Mouse (Mus musculus): ENCODE results near the gene Hoxb4.

Gene Hoxb4

GRCm38 (mm10) chr11:96297968-96298635 is 20.0 kb upstream of the Hoxb4 start:
- in situ Hi-C loops (cut with MboI, MseI): no loop called here

- in situ Hi-C loops (cut with MboI, MseI): no loop called here
Observed at GRCm38 (mm10) chr11:96298895-96299667, 19.0 kb upstream of the Hoxb4 start.

GRCm38 (mm10) chr11:96299781-96300180 is 18.3 kb upstream of the Hoxb4 start:
- in situ Hi-C loops (cut with MboI, MseI): loop anchor here (5.0 to 25.0 kb wide), 4 partner anchors 253 to 1525 kb away; no protein-coding TSS in a partner anchor

- in situ Hi-C loops (cut with MboI, MseI): loop anchor here (5.0 to 25.0 kb wide), 4 partner anchors 252 to 1524 kb away; no protein-coding TSS in a partner anchor
Observed at GRCm38 (mm10) chr11:96300354-96301063, 17.6 kb upstream of the Hoxb4 start.

- in situ Hi-C loops (cut with MboI, MseI): loop anchor here (5.0 to 25.0 kb wide), 4 partner anchors 251 to 1524 kb away; no protein-coding TSS in a partner anchor
Observed at GRCm38 (mm10) chr11:96301064-96301431, 17.0 kb upstream of the Hoxb4 start.

GRCm38 (mm10) chr11:96301837-96302236 is 16.2 kb upstream of the Hoxb4 start:
- in situ Hi-C loops (cut with MboI, MseI): loop anchor here (5.0 to 25.0 kb wide), 4 partner anchors 250 to 1523 kb away; no protein-coding TSS in a partner anchor

GRCm38 (mm10) chr11:96302381-96303150 is 15.5 kb upstream of the Hoxb4 start:
- in situ Hi-C loops (cut with MboI, MseI): loop anchor here (5.0 to 25.0 kb wide), 4 partner anchors 250 to 1522 kb away; no protein-coding TSS in a partner anchor

- in situ Hi-C loops (cut with MboI, MseI): loop anchor here (5.0 to 25.0 kb wide), 4 partner anchors 249 to 1521 kb away; no protein-coding TSS in a partner anchor
Observed at GRCm38 (mm10) chr11:96303151-96304099, 14.6 kb upstream of the Hoxb4 start, which contains the start of gene Hoxb5. Gene Hoxb5, plus strand, starts transcription at chr11:96303336.

- in situ Hi-C loops (cut with MboI, MseI): loop anchor here (5.0 to 25.0 kb wide), 4 partner anchors 248 to 1520 kb away; no protein-coding TSS in a partner anchor
Observed at GRCm38 (mm10) chr11:96304381-96305195, 13.5 kb upstream of the Hoxb4 start.

- in situ Hi-C loops (cut with MboI, MseI): loop anchor here (10.0 to 25.0 kb wide), 2 partner anchors 257 to 1519 kb away; no protein-coding TSS in a partner anchor
Observed at GRCm38 (mm10) chr11:96305505-96306182, 12.4 kb upstream of the Hoxb4 start.

- in situ Hi-C loops (cut with MboI, MseI): loop anchor here (10.0 to 25.0 kb wide), 2 partner anchors 256 to 1518 kb away; no protein-coding TSS in a partner anchor
Observed at GRCm38 (mm10) chr11:96306183-96306907, 11.7 kb upstream of the Hoxb4 start.

GRCm38 (mm10) chr11:96306908-96307269 is 11.2 kb upstream of the Hoxb4 start:
- in situ Hi-C loops (cut with MboI, MseI): loop anchor here (10.0 to 25.0 kb wide), 2 partner anchors 255 to 1518 kb away; no protein-coding TSS in a partner anchor

- in situ Hi-C loops (cut with MboI, MseI): loop anchor here (10.0 to 25.0 kb wide), 2 partner anchors 254 to 1516 kb away; no protein-coding TSS in a partner anchor
Observed at GRCm38 (mm10) chr11:96308763-96309162, 9.3 kb upstream of the Hoxb4 start.

- in situ Hi-C loops (cut with MboI, MseI): loop anchor here (10.0 to 25.0 kb wide), 2 partner anchors 253 to 1516 kb away; no protein-coding TSS in a partner anchor
Observed at GRCm38 (mm10) chr11:96309288-96309687, 8.8 kb upstream of the Hoxb4 start.

GRCm38 (mm10) chr11:96310183-96310938 is 7.7 kb upstream of the Hoxb4 start:
- in situ Hi-C loops (cut with MboI, MseI): loop anchor here in 1 of 2 experiments (25.0 kb wide), 1 partner anchor 252 kb away; no protein-coding TSS in a partner anchor

GRCm38 (mm10) chr11:96311097-96311496 is 7.0 kb upstream of the Hoxb4 start:
- in situ Hi-C loops (cut with MboI, MseI): loop anchor here in 1 of 2 experiments (25.0 kb wide), 1 partner anchor 251 kb away; no protein-coding TSS in a partner anchor
